Mouse (Mus musculus): Measurements from ENCODE around the gene Cyp24a1. TPM values are rescaled to one million over a fixed set of nuclear protein-coding genes. Genes with fewer than 3 reads are reported as not detected.

The Cyp24a1 gene
- polyA plus RNA-seq, 1 experiment from 2014 or later: not detected

DNA sequence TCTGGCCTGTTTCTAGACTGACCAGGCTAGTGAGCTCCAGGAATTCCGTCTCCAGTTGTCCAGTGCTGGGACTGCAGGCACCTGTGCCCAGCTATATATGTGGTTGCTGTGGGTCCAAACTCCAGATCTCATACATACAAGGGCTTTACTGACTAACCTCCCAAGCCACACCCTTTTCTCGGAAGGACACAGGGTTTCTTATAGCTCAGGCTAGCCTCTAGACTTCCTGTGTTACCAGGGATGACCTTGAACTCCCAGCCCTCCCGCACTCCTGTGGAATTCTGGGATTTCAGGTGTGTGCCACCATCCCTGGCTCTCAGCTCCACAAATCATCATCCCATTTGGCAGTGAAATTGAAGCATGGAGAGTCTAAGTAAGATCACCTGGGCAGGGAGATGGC, 33.3 kb upstream of the Cyp24a1 start:
- Histone ChIP-seq H3K4me1 (ENCODE audit: control insufficient read depth, insufficient read depth, low read length) (no peaks in the 10 kb centered on the region), H3K36me3 (ENCODE audit: control insufficient read depth, insufficient read depth, low read length) (no peaks in the 10 kb centered on the region), H3K27ac (ENCODE audit: low read length) (no peak overlapping the region), H3K4me3 (replicated peaks; ENCODE audit: low read length) (no peak overlapping the region), H3K27me3 (ENCODE audit: control insufficient read depth, insufficient read depth, low read length) (no peaks in the 10 kb centered on the region), H3K4me2 (ENCODE audit: low read depth, low read length) (no peak overlapping the region), H3K9me3 (replicated peaks; ENCODE audit: control insufficient read depth, low read length) (no peaks in the 10 kb centered on the region), H3K9ac (ENCODE audit: low read length) (no peak overlapping the region)
- ATAC-seq (ENCODE audit: insufficient read depth, low FRiP score): no peak
- 93% methylated on average over 3 of the region's 3 CpGs for WGBS

DNA sequence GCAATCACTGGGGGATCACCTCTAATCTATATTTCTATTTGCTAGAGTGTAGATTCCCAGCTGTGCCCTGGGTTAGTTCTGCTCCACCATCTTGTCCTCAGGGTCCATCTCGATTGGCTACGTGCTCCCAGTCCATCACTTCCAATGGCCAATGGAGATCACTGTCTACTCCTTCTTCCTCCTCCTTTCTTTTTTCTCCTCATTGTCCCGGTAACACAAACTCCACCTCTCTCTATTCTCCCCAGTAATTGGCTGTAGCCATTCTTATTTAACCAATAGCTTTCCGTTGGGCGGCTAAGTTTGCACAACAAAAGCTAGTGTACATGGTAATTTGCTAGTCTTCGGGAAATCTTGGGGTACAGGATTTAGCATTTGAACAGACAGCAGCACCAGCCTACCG, 32.8 kb upstream of the Cyp24a1 start:
- 86% methylated on average over 7 of the region's 7 CpGs for WGBS
- H3K27ac ChIP-seq (ENCODE audit: low read length): no peak overlapping the region

DNA sequence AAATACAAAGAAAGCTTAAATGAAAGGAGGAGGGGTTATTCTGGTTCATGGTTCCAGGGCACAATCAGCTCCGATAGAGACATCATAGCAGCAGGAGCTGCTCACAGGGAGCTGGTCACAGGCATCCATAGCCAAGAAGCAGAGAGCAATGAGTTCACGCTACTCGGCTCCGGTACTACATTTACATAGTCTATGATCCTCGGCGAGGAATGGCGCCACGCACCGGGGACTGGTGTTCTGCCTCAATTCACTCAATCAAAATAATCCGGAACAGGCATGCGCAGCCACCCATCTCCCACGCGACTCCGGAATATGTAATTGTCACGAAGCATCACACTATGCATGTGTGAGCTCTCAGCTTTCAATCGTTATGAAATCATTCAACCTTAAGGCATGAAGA, 31.1 kb upstream of the Cyp24a1 start:
- H3K36me3 ChIP-seq (ENCODE audit: control insufficient read depth, insufficient read depth, low read length): no peaks in the 10 kb centered on the region
- no peak overlapping the region for H3K9ac ChIP-seq (ENCODE audit: low read length)
- no peak overlapping the region for H3K4me3 ChIP-seq (replicated peaks; ENCODE audit: low read length)
- H3K4me2 ChIP-seq (ENCODE audit: low read depth, low read length): no peak overlapping the region
- H3K4me1 ChIP-seq (ENCODE audit: control insufficient read depth, insufficient read depth, low read length): no peaks in the 10 kb centered on the region
- no peaks in the 10 kb centered on the region for H3K9me3 ChIP-seq (replicated peaks; ENCODE audit: control insufficient read depth, low read length)
- no peak for ATAC-seq (ENCODE audit: insufficient read depth, low FRiP score)
- no peak overlapping the region for H3K27ac ChIP-seq (ENCODE audit: low read length)
- no peaks in the 10 kb centered on the region for H3K27me3 ChIP-seq (ENCODE audit: control insufficient read depth, insufficient read depth, low read length)
- 93% methylated on average over 16 of the region's 16 CpGs for WGBS

More for the DNA sequence above, 32.8 kb upstream of the Cyp24a1 start:
- ATAC-seq (ENCODE audit: insufficient read depth, low FRiP score): no peak
- Histone ChIP-seq H3K36me3 (ENCODE audit: control insufficient read depth, insufficient read depth, low read length) (no peaks in the 10 kb centered on the region), H3K4me2 (ENCODE audit: low read depth, low read length) (no peak overlapping the region), H3K27me3 (ENCODE audit: control insufficient read depth, insufficient read depth, low read length) (no peaks in the 10 kb centered on the region), H3K9me3 (replicated peaks; ENCODE audit: control insufficient read depth, low read length) (no peaks in the 10 kb centered on the region), H3K4me1 (ENCODE audit: control insufficient read depth, insufficient read depth, low read length) (no peaks in the 10 kb centered on the region), H3K9ac (ENCODE audit: low read length) (no peak overlapping the region), H3K4me3 (replicated peaks; ENCODE audit: low read length) (no peak overlapping the region)

DNA sequence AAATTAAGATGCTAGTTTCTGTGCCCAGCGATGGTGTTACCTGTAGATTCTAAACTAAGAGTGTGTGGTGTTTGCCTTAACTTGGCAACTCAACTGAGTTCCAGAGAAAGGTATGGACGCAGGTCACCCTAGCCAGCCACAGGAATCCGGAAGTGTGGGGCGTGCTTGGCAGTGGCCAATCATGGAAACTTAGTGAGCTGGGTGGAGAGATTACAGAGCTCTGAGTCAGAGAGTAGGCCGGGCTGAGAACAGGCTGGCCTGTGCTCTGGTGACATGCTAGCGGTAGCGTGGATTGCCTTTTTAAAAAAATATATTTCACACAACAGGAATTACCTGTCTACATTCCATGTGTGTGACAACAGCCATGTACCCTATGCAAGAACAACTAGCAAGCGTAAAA, 29.6 kb upstream of the Cyp24a1 start:
- Histone ChIP-seq H3K4me3 (replicated peaks; ENCODE audit: low read length) (no peak overlapping the region), H3K27ac (ENCODE audit: low read length) (no peak overlapping the region), H3K27me3 (ENCODE audit: control insufficient read depth, insufficient read depth, low read length) (no peaks in the 10 kb centered on the region), H3K4me2 (ENCODE audit: low read depth, low read length) (no peak overlapping the region), H3K9ac (ENCODE audit: low read length) (no peak overlapping the region), H3K4me1 (ENCODE audit: control insufficient read depth, insufficient read depth, low read length) (no peaks in the 10 kb centered on the region), H3K9me3 (replicated peaks; ENCODE audit: control insufficient read depth, low read length) (no peaks in the 10 kb centered on the region), H3K36me3 (ENCODE audit: control insufficient read depth, insufficient read depth, low read length) (no peaks in the 10 kb centered on the region)
- ATAC-seq (ENCODE audit: insufficient read depth, low FRiP score): peak; percentile 83
- WGBS: 65% methylated on average over 8 of the region's 8 CpGs

DNA sequence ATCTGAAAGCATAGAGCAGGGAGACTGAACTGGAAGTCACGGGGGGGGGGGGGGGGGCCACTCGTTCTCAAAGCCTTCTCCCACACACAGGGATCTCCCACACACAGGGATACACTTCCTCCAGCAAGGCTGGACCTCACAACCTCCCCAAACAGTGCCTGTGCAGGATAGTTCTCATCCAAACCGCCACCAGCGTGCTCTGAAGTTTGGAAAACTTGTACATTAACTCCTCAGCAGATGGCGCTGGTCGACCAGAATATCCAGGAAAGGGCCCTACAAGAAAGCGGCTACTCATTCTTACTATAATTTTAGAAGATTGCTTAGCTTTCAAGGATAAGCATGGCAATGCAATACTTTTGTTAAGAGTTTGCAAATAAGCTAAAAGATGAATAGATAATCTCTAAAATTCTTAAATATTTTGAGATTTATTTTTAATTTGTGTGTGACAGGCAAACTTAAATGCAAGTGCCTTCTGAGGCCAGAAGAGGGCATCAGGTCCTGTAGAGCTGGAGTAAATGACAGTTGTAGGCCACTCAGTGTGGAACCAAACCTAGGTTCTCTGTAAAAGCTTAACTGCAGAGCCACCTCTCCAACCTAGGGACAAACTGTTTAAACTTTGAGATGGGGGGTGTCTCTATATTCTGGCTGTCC, 23.5 kb upstream of the Cyp24a1 start:
- Histone ChIP-seq H3K27me3 (ENCODE audit: control insufficient read depth, insufficient read depth, low read length) (no peaks in the 10 kb centered on the region), H3K9ac (ENCODE audit: low read length) (no peak overlapping the region), H3K4me2 (ENCODE audit: low read depth, low read length) (no peak overlapping the region), H3K4me3 (replicated peaks; ENCODE audit: low read length) (no peak overlapping the region), H3K4me1 (ENCODE audit: control insufficient read depth, insufficient read depth, low read length) (no peaks in the 10 kb centered on the region), H3K36me3 (ENCODE audit: control insufficient read depth, insufficient read depth, low read length) (no peaks in the 10 kb centered on the region; the same call in 1 of the 2 replicates), H3K9me3 (replicated peaks; ENCODE audit: control insufficient read depth, low read length) (no peaks in the 10 kb centered on the region), H3K27ac (ENCODE audit: low read length) (no peak overlapping the region)
- 9% methylated on average over 7 of the region's 7 CpGs for WGBS
- peak; percentile 59; the same call in 1 of the 2 replicates for ATAC-seq (ENCODE audit: insufficient read depth, low FRiP score)

DNA sequence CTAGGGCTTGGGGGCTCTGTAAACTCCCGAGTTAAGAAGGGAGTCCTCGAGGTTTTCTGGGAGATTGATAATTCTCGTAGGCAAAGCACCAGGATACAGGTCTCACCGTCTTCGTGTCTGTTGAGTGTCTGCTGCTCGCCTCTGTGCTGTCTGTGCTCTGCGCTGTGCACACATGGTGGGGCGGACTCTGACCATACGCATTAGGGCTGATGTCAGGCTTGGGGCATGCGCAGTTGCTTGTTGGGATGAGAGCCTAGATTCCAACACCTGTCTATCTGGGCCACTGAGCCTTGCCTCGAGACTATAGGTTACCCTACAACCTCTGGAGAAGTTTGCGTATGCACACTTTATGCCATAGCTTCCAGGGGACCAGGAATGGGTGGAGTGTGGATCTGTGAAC, 16.8 kb upstream of the Cyp24a1 start:
- Histone ChIP-seq H3K4me3 (replicated peaks; ENCODE audit: low read length) (no peak overlapping the region), H3K4me1 (ENCODE audit: control insufficient read depth, insufficient read depth, low read length) (peaks cover 14% of the 10 kb centered on the region), H3K4me2 (ENCODE audit: low read depth, low read length) (no peak overlapping the region), H3K27ac (ENCODE audit: low read length) (no peak overlapping the region), H3K36me3 (ENCODE audit: control insufficient read depth, insufficient read depth, low read length) (no peaks in the 10 kb centered on the region), H3K9ac (ENCODE audit: low read length) (no peak overlapping the region), H3K9me3 (replicated peaks; ENCODE audit: control insufficient read depth, low read length) (no peaks in the 10 kb centered on the region), H3K27me3 (ENCODE audit: control insufficient read depth, insufficient read depth, low read length) (no peaks in the 10 kb centered on the region)
- WGBS: 84% methylated on average over 12 of the region's 12 CpGs
- no peak for ATAC-seq (ENCODE audit: insufficient read depth, low FRiP score)

DNA sequence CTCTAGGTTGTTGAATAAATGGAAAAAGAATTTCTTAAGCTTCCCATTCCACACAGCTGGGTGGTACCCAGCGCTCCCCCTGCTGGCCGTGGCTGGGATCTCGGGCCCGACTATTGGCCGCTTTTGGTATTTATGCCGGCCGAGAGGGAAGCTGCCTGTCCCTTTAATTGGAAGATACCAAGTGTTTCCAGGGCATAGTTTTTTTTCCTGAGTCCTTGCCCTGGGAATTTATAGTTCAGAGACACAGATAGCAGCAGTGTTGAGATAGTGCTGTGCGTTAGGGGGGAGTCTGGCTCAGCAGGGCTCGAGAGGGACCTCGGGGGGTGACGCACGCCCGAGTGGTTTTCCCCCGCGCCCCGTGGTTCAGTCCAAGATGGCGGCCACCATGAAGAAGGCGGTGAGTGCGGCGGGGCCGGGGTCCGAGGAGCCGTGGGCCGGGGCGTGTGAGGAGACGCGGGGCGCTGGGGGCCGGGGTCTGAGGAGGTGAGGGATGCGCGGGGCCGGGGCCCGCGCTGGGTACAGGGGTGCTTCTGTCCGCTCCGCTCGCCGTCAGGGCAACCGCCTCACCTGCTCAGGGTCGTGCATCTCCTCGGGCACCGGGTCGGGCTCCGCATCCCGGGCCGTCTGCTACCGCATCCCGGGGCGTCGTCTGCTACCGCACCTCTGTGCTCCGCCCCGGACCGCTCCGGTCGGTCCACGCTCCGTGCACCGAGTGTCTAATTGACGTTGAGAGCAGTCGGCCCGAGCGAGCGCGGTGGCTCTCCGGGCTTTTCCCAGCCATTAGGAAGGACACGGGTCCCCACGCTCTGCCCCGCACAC, 14.3 kb upstream of the Cyp24a1 start:
- whole genome bisulfite sequencing: under 1% methylated on average over 65 of the region's 69 CpGs
- peak; percentile 73 for ATAC-seq (ENCODE audit: insufficient read depth, low FRiP score)
- Histone ChIP-seq H3K27me3 (ENCODE audit: control insufficient read depth, insufficient read depth, low read length) (no peaks in the 10 kb centered on the region), H3K9me3 (replicated peaks; ENCODE audit: control insufficient read depth, low read length) (no peaks in the 10 kb centered on the region), H3K4me2 (ENCODE audit: low read depth, low read length) (peak overlapping the region; percentile 71), H3K36me3 (ENCODE audit: control insufficient read depth, insufficient read depth, low read length) (no peaks in the 10 kb centered on the region), H3K9ac (ENCODE audit: low read length) (peak overlapping the region; percentile 89), H3K4me3 (replicated peaks; ENCODE audit: low read length) (peak overlapping the region; percentile 86), H3K27ac (ENCODE audit: low read length) (peak overlapping the region; percentile 75), H3K4me1 (ENCODE audit: control insufficient read depth, insufficient read depth, low read length) (peaks cover 14% of the 10 kb centered on the region)

DNA sequence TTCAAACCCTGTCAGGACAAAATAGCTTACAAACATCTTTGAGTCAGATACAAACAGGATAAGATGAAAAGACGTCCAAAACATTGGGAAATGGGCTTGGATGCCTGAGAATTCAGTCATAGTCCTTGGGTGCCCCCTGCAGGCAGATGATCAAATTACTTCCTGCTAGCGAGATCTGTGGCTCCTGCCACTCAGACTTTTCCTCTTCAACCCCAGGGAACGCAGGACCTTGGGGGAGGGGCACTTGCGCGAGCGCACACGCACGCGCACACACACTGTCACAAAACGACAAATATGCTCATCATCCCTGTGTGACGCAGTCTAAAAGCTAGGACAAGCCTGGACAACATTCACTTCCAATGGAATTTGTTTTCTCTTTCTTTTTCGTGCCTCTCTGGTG, 11.9 kb upstream of the Cyp24a1 start:
- H3K27me3 ChIP-seq (ENCODE audit: control insufficient read depth, insufficient read depth, low read length): no peaks in the 10 kb centered on the region; the same call in 1 of the 2 replicates
- 2% methylated on average over 12 of the region's 12 CpGs for WGBS
- ATAC-seq (ENCODE audit: insufficient read depth, low FRiP score): no peak

DNA sequence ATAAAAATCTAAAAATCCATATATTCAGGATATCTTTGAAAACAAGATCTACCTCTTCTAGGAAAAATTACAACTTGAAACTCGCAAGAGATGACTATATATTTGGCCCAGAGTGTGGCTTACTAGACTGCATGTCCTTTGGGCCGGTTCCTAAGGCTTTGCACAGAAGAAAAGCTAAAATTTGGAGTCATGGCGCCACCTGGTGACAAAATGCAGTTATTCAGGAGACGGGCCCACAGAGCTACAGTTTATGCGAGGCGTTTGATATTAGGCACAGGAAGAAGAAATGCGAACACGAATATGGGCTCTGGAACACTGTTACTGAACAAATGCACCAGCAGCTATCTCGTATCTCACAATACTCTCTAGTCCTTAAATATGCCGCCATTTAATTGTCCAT, 10.8 kb upstream of the Cyp24a1 start:
- Histone ChIP-seq H3K4me1 (ENCODE audit: control insufficient read depth, insufficient read depth, low read length) (peaks cover 9% of the 10 kb centered on the region), H3K4me3 (replicated peaks; ENCODE audit: low read length) (no peak overlapping the region), H3K4me2 (ENCODE audit: low read depth, low read length) (no peak overlapping the region), H3K9ac (ENCODE audit: low read length) (no peak overlapping the region), H3K27me3 (ENCODE audit: control insufficient read depth, insufficient read depth, low read length) (peaks cover 6% of the 10 kb centered on the region), H3K36me3 (ENCODE audit: control insufficient read depth, insufficient read depth, low read length) (no peaks in the 10 kb centered on the region), H3K27ac (ENCODE audit: low read length) (no peak overlapping the region), H3K9me3 (replicated peaks; ENCODE audit: control insufficient read depth, low read length) (no peaks in the 10 kb centered on the region)
- ATAC-seq (ENCODE audit: insufficient read depth, low FRiP score): peak; percentile 37; the same call in 1 of the 2 replicates
- 6% methylated on average over 10 of the region's 10 CpGs for WGBS

More for the DNA sequence above, 11.9 kb upstream of the Cyp24a1 start:
- Histone ChIP-seq H3K4me3 (replicated peaks; ENCODE audit: low read length) (peak overlapping the region; percentile 43), H3K4me1 (ENCODE audit: control insufficient read depth, insufficient read depth, low read length) (peaks cover 14% of the 10 kb centered on the region), H3K36me3 (ENCODE audit: control insufficient read depth, insufficient read depth, low read length) (no peaks in the 10 kb centered on the region), H3K9ac (ENCODE audit: low read length) (peak overlapping the region; percentile 67), H3K27ac (ENCODE audit: low read length) (no peak overlapping the region), H3K4me2 (ENCODE audit: low read depth, low read length) (peak overlapping the region; percentile 67), H3K9me3 (replicated peaks; ENCODE audit: control insufficient read depth, low read length) (no peaks in the 10 kb centered on the region)

All from stomach, embryonic 16.5 days (tissue).